Mouse (Mus musculus): ENCODE data around the gene P4ha1. TPM values are rescaled to one million over a fixed set of nuclear protein-coding genes. Genes with fewer than 3 reads are reported as not detected.

P4ha1 gene
- polyA plus RNA-seq, 2 experiments, result 95.1 to 108 TPM

- Histone ChIP-seq H3K27ac (replicated peaks; ENCODE audit: low read depth, low read length) (no peak overlapping the region), H3K9ac (ENCODE audit: low read depth, low read length, severe bottlenecking) (no peak overlapping the region), H3K36me3 (ENCODE audit: control insufficient read depth, insufficient read depth, low read length) (no peaks in the 10 kb centered on the region), H3K4me2 (replicated peaks; ENCODE audit: low read depth, low read length, severe bottlenecking) (no peak overlapping the region), H3K27me3 (ENCODE audit: control insufficient read depth, insufficient read depth, low read length) (no peaks in the 10 kb centered on the region), H3K4me3 (replicated peaks; ENCODE audit: low read length) (no peak overlapping the region), H3K4me1 (ENCODE audit: control insufficient read depth, insufficient read depth, low read length) (no peaks in the 10 kb centered on the region), H3K9me3 (ENCODE audit: control insufficient read depth, low read length) (no peaks in the 10 kb centered on the region)
- WGBS, result 38% methylated on average over 1 of the region's 1 CpGs
- DNase-seq (ENCODE audit: low spot score) (no peak), ATAC-seq (ENCODE audit: low FRiP score, low read depth) (no peak)
- TF ChIP-seq POLR2A (IDR thresholded peaks at IDR 0.05; ENCODE audit: borderline replicate concordance, extremely low read depth, insufficient read depth, insufficient read length), result no peak
Observed at GRCm38 (mm10) chr10:59283749-59284148, 39.3 kb upstream of the P4ha1 start.

DNA sequence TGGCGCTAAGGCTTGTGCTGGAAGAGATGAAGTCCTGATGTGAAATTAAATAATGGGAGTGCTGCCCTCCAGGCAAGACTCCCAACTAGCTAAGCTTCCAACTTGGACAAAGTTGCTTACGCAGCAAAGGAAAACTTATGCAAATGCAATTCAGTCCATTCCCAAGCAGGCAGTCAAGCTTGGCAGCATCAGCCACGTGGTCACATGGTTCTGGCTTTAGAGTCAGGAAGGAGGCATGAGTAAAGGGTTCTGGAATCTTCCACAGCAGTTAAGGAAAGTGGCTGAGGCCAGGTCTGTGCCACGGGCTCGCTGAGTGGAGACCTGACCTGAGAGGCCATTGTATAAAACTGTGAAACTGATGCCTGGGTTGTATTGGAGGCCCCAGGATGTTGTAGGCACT is 37.6 kb upstream of the P4ha1 start:
- Histone ChIP-seq H3K4me1 (ENCODE audit: control insufficient read depth, insufficient read depth, low read length) (no peaks in the 10 kb centered on the region), H3K4me2 (replicated peaks; ENCODE audit: low read depth, low read length, severe bottlenecking) (no peak overlapping the region), H3K9ac (ENCODE audit: low read depth, low read length, severe bottlenecking) (no peak overlapping the region), H3K27ac (replicated peaks; ENCODE audit: low read depth, low read length) (no peak overlapping the region), H3K36me3 (ENCODE audit: control insufficient read depth, insufficient read depth, low read length) (no peaks in the 10 kb centered on the region), H3K9me3 (ENCODE audit: control insufficient read depth, low read length) (no peaks in the 10 kb centered on the region), H3K27me3 (ENCODE audit: control insufficient read depth, insufficient read depth, low read length) (no peaks in the 10 kb centered on the region), H3K4me3 (replicated peaks; ENCODE audit: low read length) (no peak overlapping the region)
- ATAC-seq (ENCODE audit: low FRiP score, low read depth), result no peak
- WGBS, result 65% methylated on average over 5 of the region's 5 CpGs
- DNase-seq (ENCODE audit: low spot score), result no peak
- no peak for TF ChIP-seq POLR2A (IDR thresholded peaks at IDR 0.05; ENCODE audit: borderline replicate concordance, extremely low read depth, insufficient read depth, insufficient read length)

DNA sequence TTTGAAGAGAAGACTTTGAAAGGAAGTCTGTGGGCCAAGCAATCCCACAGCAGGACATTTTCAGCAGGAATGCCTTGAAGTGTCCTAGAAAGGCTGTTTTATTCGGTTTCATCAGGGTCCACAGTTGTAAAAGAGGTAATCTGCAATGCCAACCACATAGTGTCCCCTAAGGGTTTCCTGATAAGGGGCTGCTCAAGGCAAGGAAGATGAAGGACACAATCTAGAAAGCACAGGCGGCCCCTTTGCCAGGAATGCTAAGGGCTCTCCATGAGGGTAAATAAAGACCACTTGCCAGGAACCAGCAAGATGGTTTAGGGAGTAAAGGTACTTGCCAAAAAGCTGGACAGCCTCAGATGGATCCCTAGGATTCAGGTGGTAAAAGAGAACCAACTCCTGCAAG is 35.8 kb upstream of the P4ha1 start:
- Histone ChIP-seq H3K27ac (replicated peaks; ENCODE audit: low read depth, low read length) (no peak overlapping the region), H3K9me3 (ENCODE audit: control insufficient read depth, low read length) (no peaks in the 10 kb centered on the region), H3K4me1 (ENCODE audit: control insufficient read depth, insufficient read depth, low read length) (no peaks in the 10 kb centered on the region), H3K4me3 (replicated peaks; ENCODE audit: low read length) (no peak overlapping the region), H3K27me3 (ENCODE audit: control insufficient read depth, insufficient read depth, low read length) (no peaks in the 10 kb centered on the region), H3K4me2 (replicated peaks; ENCODE audit: low read depth, low read length, severe bottlenecking) (no peak overlapping the region), H3K9ac (ENCODE audit: low read depth, low read length, severe bottlenecking) (no peak overlapping the region), H3K36me3 (ENCODE audit: control insufficient read depth, insufficient read depth, low read length) (no peaks in the 10 kb centered on the region)
- ATAC-seq (ENCODE audit: low FRiP score, low read depth), result no peak
- no peak for DNase-seq (ENCODE audit: low spot score)
- no peak for TF ChIP-seq POLR2A (IDR thresholded peaks at IDR 0.05; ENCODE audit: borderline replicate concordance, extremely low read depth, insufficient read depth, insufficient read length)
- 44% methylated on average over 2 of the region's 2 CpGs for WGBS

DNA sequence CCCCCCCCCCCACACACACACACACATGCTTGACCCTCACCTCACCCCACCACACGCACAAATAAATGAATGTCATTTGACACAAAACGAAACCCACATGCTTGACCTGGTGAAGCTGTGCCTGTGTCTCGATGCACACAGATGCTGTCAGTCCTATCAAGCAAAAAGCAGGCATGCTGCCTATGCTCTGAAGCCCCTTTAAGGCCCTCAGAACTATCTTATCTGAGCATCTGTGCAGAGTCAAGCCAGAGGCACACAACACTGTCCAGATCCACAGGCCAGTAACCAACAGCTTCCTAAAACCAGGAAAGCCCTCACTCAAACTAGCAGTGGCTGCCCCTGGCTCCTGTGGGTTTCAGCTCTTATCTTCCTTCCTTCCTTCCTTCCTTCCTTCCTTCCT is 35.4 kb upstream of the P4ha1 start:
- no peak for DNase-seq (ENCODE audit: low spot score)
- ATAC-seq (ENCODE audit: low FRiP score, low read depth), result no peak
- 30% methylated on average over 3 of the region's 3 CpGs for WGBS
- Histone ChIP-seq H3K27ac (replicated peaks; ENCODE audit: low read depth, low read length) (no peak overlapping the region), H3K4me3 (replicated peaks; ENCODE audit: low read length) (no peak overlapping the region), H3K27me3 (ENCODE audit: control insufficient read depth, insufficient read depth, low read length) (no peaks in the 10 kb centered on the region), H3K36me3 (ENCODE audit: control insufficient read depth, insufficient read depth, low read length) (no peaks in the 10 kb centered on the region), H3K4me2 (replicated peaks; ENCODE audit: low read depth, low read length, severe bottlenecking) (no peak overlapping the region), H3K4me1 (ENCODE audit: control insufficient read depth, insufficient read depth, low read length) (no peaks in the 10 kb centered on the region), H3K9me3 (ENCODE audit: control insufficient read depth, low read length) (no peaks in the 10 kb centered on the region), H3K9ac (ENCODE audit: low read depth, low read length, severe bottlenecking) (no peak overlapping the region)
- no peak for TF ChIP-seq POLR2A (IDR thresholded peaks at IDR 0.05; ENCODE audit: borderline replicate concordance, extremely low read depth, insufficient read depth, insufficient read length)

- Histone ChIP-seq H3K9ac (ENCODE audit: low read depth, low read length, severe bottlenecking) (no peak overlapping the region), H3K36me3 (ENCODE audit: control insufficient read depth, insufficient read depth, low read length) (no peaks in the 10 kb centered on the region), H3K27ac (replicated peaks; ENCODE audit: low read depth, low read length) (no peak overlapping the region), H3K4me3 (replicated peaks; ENCODE audit: low read length) (no peak overlapping the region), H3K4me2 (replicated peaks; ENCODE audit: low read depth, low read length, severe bottlenecking) (no peak overlapping the region), H3K4me1 (ENCODE audit: control insufficient read depth, insufficient read depth, low read length) (no peaks in the 10 kb centered on the region), H3K27me3 (ENCODE audit: control insufficient read depth, insufficient read depth, low read length) (no peaks in the 10 kb centered on the region), H3K9me3 (ENCODE audit: control insufficient read depth, low read length) (no peaks in the 10 kb centered on the region)
- peak; percentile 14 for DNase-seq (ENCODE audit: low spot score)
- no peak for ATAC-seq (ENCODE audit: low FRiP score, low read depth)
- TF ChIP-seq POLR2A (IDR thresholded peaks at IDR 0.05; ENCODE audit: borderline replicate concordance, extremely low read depth, insufficient read depth, insufficient read length), result no peak
- WGBS, result 54% methylated on average over 8 of the region's 8 CpGs
Observed at GRCm38 (mm10) chr10:59289062-59289461, 34.0 kb upstream of the P4ha1 start.

DNA sequence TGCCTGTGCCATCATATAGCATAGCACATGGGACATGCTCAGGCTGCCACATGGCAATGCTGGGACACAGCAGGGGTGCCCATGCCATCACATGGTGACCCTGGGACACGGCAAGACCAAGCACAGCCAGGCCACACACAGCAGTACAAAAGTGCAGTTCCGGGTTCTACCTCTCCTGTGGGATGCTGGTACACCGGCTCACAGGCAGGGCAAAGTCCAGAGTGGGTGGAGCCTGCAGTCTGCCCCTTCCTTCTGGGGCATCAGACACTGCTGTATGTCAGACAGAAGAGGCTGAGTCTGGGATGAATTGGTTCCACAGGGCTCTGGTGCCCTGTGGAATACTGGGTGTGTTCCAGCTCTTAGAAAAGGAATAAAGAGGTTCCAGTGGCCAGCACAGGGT is 31.6 kb upstream of the P4ha1 start:
- Histone ChIP-seq H3K36me3 (ENCODE audit: control insufficient read depth, insufficient read depth, low read length) (no peaks in the 10 kb centered on the region), H3K4me1 (ENCODE audit: control insufficient read depth, insufficient read depth, low read length) (no peaks in the 10 kb centered on the region), H3K27ac (replicated peaks; ENCODE audit: low read depth, low read length) (no peak overlapping the region), H3K27me3 (ENCODE audit: control insufficient read depth, insufficient read depth, low read length) (no peaks in the 10 kb centered on the region), H3K9me3 (ENCODE audit: control insufficient read depth, low read length) (no peaks in the 10 kb centered on the region), H3K4me3 (replicated peaks; ENCODE audit: low read length) (no peak overlapping the region), H3K9ac (ENCODE audit: low read depth, low read length, severe bottlenecking) (no peak overlapping the region), H3K4me2 (replicated peaks; ENCODE audit: low read depth, low read length, severe bottlenecking) (no peak overlapping the region)
- 63% methylated on average over 3 of the region's 3 CpGs for WGBS
- ATAC-seq (ENCODE audit: low FRiP score, low read depth) (no peak), DNase-seq (ENCODE audit: low spot score) (no peak)
- no peak for TF ChIP-seq POLR2A (IDR thresholded peaks at IDR 0.05; ENCODE audit: borderline replicate concordance, extremely low read depth, insufficient read depth, insufficient read length)

All from limb, embryonic 14.5 days (tissue).